Mouse (Mus musculus) liver, embryonic 14.5 days (tissue): Measurements from ENCODE around the gene Lrba.

Experiments
- CTCF ChIP-seq: IDR thresholded peaks from 2 replicates; pipeline ENCODE4 v1.5.1; 2016; ENCODE audit warnings: antibody characterized with exemption, low read depth, control low read depth
- EP300 ChIP-seq: IDR thresholded peaks from 2 replicates; pipeline ENCODE4 v1.6.1; 2016; ENCODE audit warnings: antibody characterized with exemption, low read depth

DNA sequence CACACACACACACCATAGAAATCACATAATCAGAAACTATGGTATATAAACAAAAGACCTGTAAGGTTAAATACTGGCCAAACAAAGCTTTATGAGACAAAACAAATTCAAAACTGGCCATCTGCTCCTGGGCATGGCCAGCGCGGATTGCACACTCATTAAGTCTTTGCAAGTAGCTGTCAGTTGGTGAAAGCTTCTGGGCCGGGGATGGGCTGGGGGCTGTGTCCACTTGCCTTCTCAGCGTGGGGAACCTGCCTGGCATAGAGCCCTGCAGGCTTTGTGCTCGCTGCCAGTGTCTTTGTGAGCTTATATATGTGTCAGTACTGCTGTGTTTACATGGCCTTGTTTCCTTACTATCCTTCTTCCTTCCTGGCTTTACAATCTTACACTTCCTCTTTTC lies 118.8 kb downstream of the Lrba start:
- TF ChIP-seq EP300 (no peak), CTCF (no peak)
